Mouse (Mus musculus) heart, embryonic 11.5 days (tissue): ENCODE data around the gene Naaa. TPM values are rescaled to one million over a fixed set of nuclear protein-coding genes. Genes with fewer than 3 reads are reported as not detected.

Source experiments
- ATAC-seq: fragments of 200-750 bp; cut with Nextera tagmentation; replicated peaks from 2 replicates; pipeline ENCODE4 v1.8.0; 2017; ENCODE audit warnings: moderate library complexity; ENCODE audit not compliant: insufficient number of reproducible peaks, low FRiP score, low TSS enrichment
- H3K27ac ChIP-seq: fragments of 300-500 bp; sonication (generic); 2 replicates; pipeline ENCODE4 v1.5.1; 2014; ENCODE audit warnings: mild to moderate bottlenecking, low read depth, low read length
- H3K27me3 ChIP-seq: fragments of 300-500 bp; sonication (generic); 2 replicates; pipeline ENCODE4 v1.6.1; 2014; ENCODE audit warnings: mild to moderate bottlenecking, low read length, mixed read lengths; ENCODE audit not compliant: control insufficient read depth, insufficient read depth
- H3K36me3 ChIP-seq: fragments of 300-500 bp; sonication (generic); 2 replicates; pipeline ENCODE4 v1.6.1; 2014; ENCODE audit warnings: mild to moderate bottlenecking, low read length, moderate library complexity, mixed read lengths; ENCODE audit not compliant: control insufficient read depth, insufficient read depth
- H3K4me1 ChIP-seq: fragments of 300-500 bp; sonication (generic); 2 replicates; pipeline ENCODE4 v1.6.1; 2014; ENCODE audit warnings: low read length; ENCODE audit not compliant: control insufficient read depth, insufficient read depth
- H3K4me2 ChIP-seq: fragments of 300-500 bp; sonication (generic); 2 replicates; pipeline ENCODE4 v1.6.1; 2014; ENCODE audit warnings: mild to moderate bottlenecking, moderate library complexity
- H3K4me3 ChIP-seq: fragments of 300-500 bp; sonication (generic); 2 replicates; pipeline ENCODE4 v1.5.1; 2014; ENCODE audit warnings: low read depth, low read length
- H3K9ac ChIP-seq: fragments of 300-500 bp; sonication (generic); 2 replicates; pipeline ENCODE4 v1.6.1; 2014; ENCODE audit warnings: mild to moderate bottlenecking, low read depth, low read length, moderate library complexity
- H3K9me3 ChIP-seq: fragments of 300-500 bp; sonication (generic); replicated peaks from 2 replicates; pipeline ENCODE4 v1.6.1; 2016; ENCODE audit warnings: low read length; ENCODE audit not compliant: control insufficient read depth
- WGBS: fragments of 180-500 bp; shearing (Covaris S2); extraction: QIAGEN DNeasy Blood & Tissue Kit; methylation state at CpG from one replicate; pipeline ENCODE4 v1.1.7; 2014; ENCODE audit not compliant: insufficient replicate concordance; 5-methylcytosine and 5-hydroxymethylcytosine counted together
- polyA plus RNA-seq: library from polyadenylated mRNA; unstranded; fragments of >200 nt; fragmentation: Nextera tagmentation; extraction: Ambion mirVana; gene quantifications from 2 replicates; pipeline ENCODE4 v1.2.1, GENCODE M21; 2014

Naaa gene
- polyA plus RNA-seq, 1 experiment from 2014 or later, result 8.4 TPM

DNA sequence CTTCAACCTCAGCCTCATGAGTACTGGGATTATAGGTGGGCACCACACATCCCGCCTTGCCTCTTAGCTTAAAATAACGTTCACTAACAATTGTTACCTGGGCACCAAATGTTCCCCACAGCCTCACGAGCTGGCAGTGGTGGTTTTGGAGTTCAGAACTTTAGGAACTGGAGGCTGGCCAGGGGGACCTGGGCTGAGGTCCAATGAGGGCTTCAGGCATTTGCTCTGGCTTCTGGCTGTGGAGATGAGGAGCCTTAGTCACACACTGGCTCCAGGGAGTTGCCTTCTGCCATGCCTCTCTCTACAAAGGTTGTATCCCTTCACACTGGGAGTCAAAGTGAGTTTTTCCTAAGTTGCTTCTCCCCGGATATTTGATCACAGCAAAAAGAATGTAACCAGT is 4.6 kb upstream of the Naaa start:
- H3K4me1 ChIP-seq, result peaks cover 4% of the 10 kb centered on the region; the same call in 1 of the 2 replicates
- no peaks in the 10 kb centered on the region for H3K9me3 ChIP-seq
- no peak overlapping the region for H3K27ac ChIP-seq
- H3K9ac ChIP-seq, result no peak overlapping the region
- H3K36me3 ChIP-seq, result peaks cover 7% of the 10 kb centered on the region; the same call in 1 of the 2 replicates
- 81% methylated on average over 4 of the region's 4 CpGs for WGBS
- no peak overlapping the region for H3K4me3 ChIP-seq
- no peak overlapping the region for H3K4me2 ChIP-seq
- H3K27me3 ChIP-seq, result no peaks in the 10 kb centered on the region
- no peak for ATAC-seq

DNA sequence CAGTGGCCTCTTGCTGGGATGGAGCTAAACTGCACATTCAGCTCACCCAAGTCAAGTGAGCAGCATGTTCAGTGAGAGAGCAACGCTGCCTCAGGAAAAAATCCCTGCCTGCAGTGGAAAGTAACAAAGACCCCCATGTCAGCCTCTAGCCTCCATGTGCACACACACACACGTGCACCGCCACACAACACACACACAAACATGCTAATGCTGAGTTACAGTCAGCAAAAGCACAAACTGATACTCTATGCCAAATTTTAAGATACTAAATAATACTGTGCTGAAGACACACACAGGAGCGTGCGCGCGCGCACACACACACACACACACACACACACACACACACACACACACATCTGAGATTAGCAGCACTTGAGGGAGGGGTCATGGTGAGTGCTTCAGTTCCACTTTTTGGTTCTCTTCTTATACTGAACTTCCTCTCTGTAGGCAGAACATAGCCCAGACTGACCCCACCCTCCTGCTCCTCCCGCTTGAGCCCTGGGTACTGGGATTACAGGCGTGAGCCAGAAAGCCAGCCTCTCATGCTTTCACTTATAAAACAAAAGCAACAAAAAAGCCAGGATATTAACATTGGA is 1.1 kb upstream of the Naaa start:
- no peak overlapping the region for H3K9ac ChIP-seq
- no peak overlapping the region for H3K27ac ChIP-seq
- no peak for ATAC-seq
- 88% methylated on average over 10 of the region's 10 CpGs for WGBS
- H3K4me2 ChIP-seq, result no peak overlapping the region
- H3K4me3 ChIP-seq, result no peak overlapping the region
- H3K9me3 ChIP-seq, result no peaks in the 10 kb centered on the region
- peaks cover 4% of the 10 kb centered on the region; the same call in 1 of the 2 replicates for H3K4me1 ChIP-seq
- no peaks in the 10 kb centered on the region for H3K36me3 ChIP-seq
- H3K27me3 ChIP-seq, result no peaks in the 10 kb centered on the region; the same call in none of the 2 replicates

DNA sequence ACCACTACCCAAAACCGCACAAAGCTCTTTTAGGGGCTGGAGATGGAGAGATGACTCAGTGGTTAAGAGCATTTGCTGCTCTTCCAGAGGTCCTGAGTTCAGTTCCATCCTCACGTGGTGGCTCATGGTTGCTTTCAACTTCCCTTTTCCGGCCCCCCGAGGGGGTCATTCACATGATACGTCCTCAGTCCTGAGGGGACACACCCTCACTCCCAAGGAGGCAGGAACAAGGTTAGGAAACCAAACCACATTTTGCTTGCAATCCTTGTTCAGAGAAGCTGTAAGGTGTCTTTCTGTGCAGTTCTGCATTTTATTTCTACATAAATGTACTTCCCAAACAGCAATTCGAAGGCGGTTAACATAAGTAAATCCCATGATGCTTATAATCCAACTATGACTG is 7.5 kb downstream of the Naaa start:
- H3K27ac ChIP-seq, result no peak overlapping the region
- no peak overlapping the region for H3K4me3 ChIP-seq
- no peaks in the 10 kb centered on the region for H3K36me3 ChIP-seq
- no peaks in the 10 kb centered on the region for H3K9me3 ChIP-seq
- no peaks in the 10 kb centered on the region for H3K4me1 ChIP-seq
- no peak for ATAC-seq
- no peak overlapping the region for H3K4me2 ChIP-seq
- WGBS, result 84% methylated on average over 7 of the region's 7 CpGs
- no peaks in the 10 kb centered on the region; the same call in 1 of the 2 replicates for H3K27me3 ChIP-seq
- H3K9ac ChIP-seq, result no peak overlapping the region

DNA sequence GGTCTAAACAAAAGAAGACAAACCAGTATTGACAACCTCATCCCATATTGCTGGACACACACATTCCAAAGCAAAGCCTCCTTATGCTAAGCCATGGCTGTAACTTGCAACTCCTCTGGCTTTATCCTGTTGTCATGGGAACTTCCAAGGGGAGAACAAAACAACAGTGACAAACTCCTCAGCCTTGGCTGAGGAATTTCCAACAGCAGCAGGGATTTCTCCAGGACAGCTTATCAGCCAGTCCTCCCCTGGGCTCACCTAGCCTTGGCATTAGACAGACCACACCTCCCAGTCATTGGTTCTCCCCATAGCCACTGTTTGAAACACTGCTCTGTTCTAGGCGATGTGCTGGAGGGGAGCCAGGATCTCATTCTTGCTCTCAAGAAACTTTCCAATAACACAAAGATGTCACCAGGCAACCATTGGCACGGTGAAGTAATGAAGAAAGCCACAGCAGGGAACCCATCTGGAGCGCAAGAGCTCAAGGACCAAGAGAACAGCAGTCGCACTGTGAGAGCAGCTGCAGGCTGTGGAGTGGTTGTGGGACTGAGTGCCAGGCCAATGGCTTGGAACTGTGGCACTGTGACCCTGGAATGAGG is 14.1 kb downstream of the Naaa start:
- 0 out of 2 replicates have a peak, but pooled peaks have one; percentile 36 for ATAC-seq
- no peak overlapping the region for H3K4me3 ChIP-seq
- WGBS, result 30% methylated on average over 4 of the region's 4 CpGs
- H3K36me3 ChIP-seq, result no peaks in the 10 kb centered on the region
- peak overlapping the region; percentile 50 for H3K27ac ChIP-seq
- H3K4me2 ChIP-seq, result no peak overlapping the region
- no peaks in the 10 kb centered on the region for H3K27me3 ChIP-seq
- no peak overlapping the region for H3K9ac ChIP-seq
- no peaks in the 10 kb centered on the region for H3K9me3 ChIP-seq
- H3K4me1 ChIP-seq, result peaks cover 14% of the 10 kb centered on the region

DNA sequence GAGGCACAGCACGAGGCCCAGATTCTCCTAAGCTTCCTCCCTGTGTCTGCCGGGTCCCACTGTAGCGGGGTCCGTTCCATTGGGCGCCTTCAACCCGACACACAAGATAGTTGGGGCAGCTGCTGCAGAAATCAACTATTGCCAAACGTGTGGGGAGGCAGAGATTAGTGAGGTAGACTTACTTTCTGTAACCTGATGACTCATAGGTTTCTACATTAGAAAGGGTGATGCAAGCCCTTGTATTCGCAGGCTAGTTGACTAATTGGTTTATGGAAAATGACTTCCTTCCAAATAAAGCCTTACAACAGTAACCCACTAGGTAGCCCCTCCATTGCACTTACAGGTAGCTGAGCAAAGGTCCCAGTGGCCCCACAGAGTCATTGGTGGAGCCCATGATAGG is 15.3 kb downstream of the Naaa start:
- Histone ChIP-seq H3K9me3 (no peaks in the 10 kb centered on the region), H3K4me1 (peaks cover 14% of the 10 kb centered on the region), H3K9ac (no peak overlapping the region), H3K36me3 (no peaks in the 10 kb centered on the region), H3K4me3 (no peak overlapping the region), H3K4me2 (no peak overlapping the region), H3K27me3 (no peaks in the 10 kb centered on the region), H3K27ac (no peak overlapping the region)
- no peak for ATAC-seq
- WGBS, result 82% methylated on average over 8 of the region's 8 CpGs

DNA sequence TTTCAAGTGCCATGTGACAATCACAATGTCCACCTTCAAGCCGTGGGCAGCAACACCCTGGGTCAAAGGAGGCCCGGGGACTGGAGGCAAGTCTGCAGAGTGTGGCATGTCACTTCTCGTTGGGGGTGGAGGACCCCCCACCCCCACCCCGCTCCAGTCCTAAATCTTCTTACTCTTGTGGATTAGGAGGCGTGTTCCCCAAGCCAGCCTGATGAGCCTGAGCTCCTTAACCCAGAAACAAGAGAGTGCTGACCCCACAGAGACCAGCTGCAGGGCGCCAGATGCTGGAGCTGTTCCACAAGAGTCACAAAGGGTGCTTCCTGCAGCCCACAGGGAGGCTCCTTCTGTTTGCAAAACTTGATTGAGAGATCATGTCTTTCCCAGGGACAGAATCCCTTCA is 21.8 kb downstream of the Naaa start, which contains the start of gene Ppef2:
Ppef2 (minus strand) TSS at position 61 of the 400 bp plus-strand sequence.
- 20% methylated on average over 6 of the region's 6 CpGs for WGBS
- H3K9ac ChIP-seq, result no peak within 1 kb of the TSS

DNA sequence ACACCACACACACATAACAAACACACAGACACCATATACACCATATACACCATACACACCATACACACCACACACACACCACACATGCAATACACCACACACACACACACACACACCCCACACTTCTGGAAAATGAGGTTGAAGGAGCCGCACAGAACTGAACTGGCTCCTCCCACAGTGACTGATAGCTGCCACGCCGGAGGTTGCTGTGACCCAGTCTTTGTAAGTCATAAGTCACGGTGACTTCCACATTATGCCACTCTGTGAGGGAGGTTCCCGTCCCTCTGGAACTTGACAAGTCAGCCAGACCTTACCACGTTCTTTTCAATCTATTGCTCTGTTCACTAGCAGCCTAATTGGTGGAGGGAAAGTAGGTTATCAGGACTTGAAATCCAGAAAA is 23.5 kb downstream of the Naaa start:
- 67% methylated on average over 6 of the region's 6 CpGs for WGBS
- Histone ChIP-seq H3K36me3 (no peaks in the 10 kb centered on the region), H3K9me3 (no peaks in the 10 kb centered on the region; the same call in 1 of the 2 replicates), H3K27ac (no peak overlapping the region), H3K9ac (no peak overlapping the region), H3K27me3 (no peaks in the 10 kb centered on the region), H3K4me3 (no peak overlapping the region), H3K4me2 (no peak overlapping the region), H3K4me1 (no peaks in the 10 kb centered on the region)
- ATAC-seq, result no peak

More for the DNA sequence above, 21.8 kb downstream of the Naaa start, which contains the start of gene Ppef2:
- H3K4me1 ChIP-seq, result no peaks in the 10 kb centered on the region
- H3K27me3 ChIP-seq, result no peaks in the 10 kb centered on the region
- H3K4me2 ChIP-seq, result no peak within 1 kb of the TSS
- no peaks in the 10 kb centered on the region for H3K9me3 ChIP-seq
- H3K36me3 ChIP-seq, result no peaks in the 10 kb centered on the region
- no peak within 1 kb of the TSS for H3K4me3 ChIP-seq
- ATAC-seq, result no peak
- no peak within 1 kb of the TSS for H3K27ac ChIP-seq

DNA sequence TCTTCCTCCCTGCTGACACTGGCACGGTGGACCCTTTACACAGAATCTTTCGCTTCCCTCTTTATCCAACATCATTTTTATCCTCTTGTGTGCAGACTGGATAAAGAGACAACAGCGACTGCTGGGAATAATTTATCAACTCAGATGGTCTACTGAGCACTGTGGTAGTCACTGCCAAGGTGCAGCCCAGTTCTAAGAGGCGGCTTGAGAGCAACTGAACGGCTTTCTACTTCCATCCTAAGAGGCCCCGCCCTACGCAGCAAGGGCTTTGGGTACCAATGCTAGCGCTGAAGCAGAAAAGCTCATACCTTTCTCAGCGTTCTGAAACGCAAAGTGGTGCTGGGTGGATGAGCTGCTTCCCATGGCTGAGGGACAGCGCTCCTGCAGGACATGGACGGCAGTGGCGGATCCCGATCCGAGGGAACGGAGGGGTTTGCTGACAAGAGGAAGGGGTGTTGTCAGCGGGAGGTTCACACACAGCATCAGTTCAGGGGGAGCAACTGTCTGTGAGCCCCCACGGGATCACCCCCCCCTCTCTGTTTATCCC is 25.1 kb downstream of the Naaa start:
- Histone ChIP-seq H3K9ac (no peak overlapping the region), H3K27me3 (no peaks in the 10 kb centered on the region), H3K4me1 (no peaks in the 10 kb centered on the region), H3K27ac (no peak overlapping the region), H3K36me3 (no peaks in the 10 kb centered on the region), H3K9me3 (no peaks in the 10 kb centered on the region; the same call in 1 of the 2 replicates), H3K4me2 (peak overlapping the region; percentile 37; the same call in 1 of the 2 replicates), H3K4me3 (no peak overlapping the region)
- WGBS, result 21% methylated on average over 18 of the region's 18 CpGs
- ATAC-seq, result no peak
